Mouse (Mus musculus) ovary, postnatal 10 days (tissue): Measurements from ENCODE around the gene Fyb.
A peak's percentile ranks its signal among the peaks of the same experiment; 100 is the strongest.

ENCODE experiments used
- DNase-seq: peaks from one replicate; pipeline ENCODE4 v3.0.0; 2022; ENCODE audit warnings: low spot score

The Fyb gene

DNA sequence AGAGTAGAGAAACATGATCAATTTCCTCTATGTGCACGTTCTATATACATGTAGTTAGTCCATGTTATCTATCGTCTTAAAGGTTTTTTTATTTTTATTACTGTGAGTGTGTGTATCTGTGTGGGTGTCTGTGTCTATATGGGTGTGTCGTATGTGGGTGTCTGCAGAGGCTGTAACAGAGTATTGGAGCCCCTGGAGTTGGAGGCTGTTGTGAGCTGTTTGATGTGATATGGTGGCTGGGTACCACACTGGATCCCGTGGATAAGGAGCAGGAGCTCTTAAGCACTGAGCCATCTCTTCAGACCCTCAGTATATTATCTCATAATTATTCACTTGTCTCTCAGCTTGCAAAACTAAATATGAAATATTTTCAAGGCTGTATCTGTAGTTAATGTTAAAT is 135.4 kb downstream of the Fyb start:
- no peak for DNase-seq

- no peak for DNase-seq
Measured at GRCm38 (mm10) chr15:6661951-6662350, 139.3 kb downstream of the Fyb start.

- DNase-seq: no peak
Measured at GRCm38 (mm10) chr15:6663991-6664390, 141.3 kb downstream of the Fyb start.

GRCm38 (mm10) chr15:6666072-6666471 is 143.4 kb downstream of the Fyb start:
- no peak for DNase-seq

- DNase-seq: no peak
Measured at GRCm38 (mm10) chr15:6668793-6669437, 146.3 kb downstream of the Fyb start.

DNA sequence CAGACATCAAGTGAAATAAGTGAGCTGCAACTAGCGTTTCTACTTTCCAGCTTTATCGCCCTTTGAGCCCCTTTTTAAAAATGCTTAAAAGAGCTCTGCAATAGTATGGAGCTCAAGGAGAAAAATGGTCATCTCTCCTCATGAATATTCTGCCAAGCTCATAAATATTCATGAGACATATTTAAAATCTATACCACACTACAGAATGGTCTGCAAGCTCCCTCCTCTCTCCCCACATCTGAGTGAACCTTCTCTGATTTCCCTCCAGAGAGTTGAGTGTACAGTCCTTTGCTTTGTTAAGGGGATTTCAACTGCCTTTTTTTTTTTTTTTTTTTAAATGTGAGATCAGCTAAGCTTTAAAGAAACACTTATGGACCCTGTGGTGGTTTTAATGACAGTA is 155.8 kb downstream of the Fyb start:
- no peak for DNase-seq

GRCm38 (mm10) chr15:6702164-6702563 is 179.5 kb downstream of the Fyb start:
- no peak for DNase-seq

- no peak for DNase-seq
Measured at GRCm38 (mm10) chr15:6705351-6705901, 182.8 kb downstream of the Fyb start.

- peak; percentile 43 for DNase-seq
Measured at GRCm38 (mm10) chr15:6707551-6707935, 184.9 kb downstream of the Fyb start.

DNA sequence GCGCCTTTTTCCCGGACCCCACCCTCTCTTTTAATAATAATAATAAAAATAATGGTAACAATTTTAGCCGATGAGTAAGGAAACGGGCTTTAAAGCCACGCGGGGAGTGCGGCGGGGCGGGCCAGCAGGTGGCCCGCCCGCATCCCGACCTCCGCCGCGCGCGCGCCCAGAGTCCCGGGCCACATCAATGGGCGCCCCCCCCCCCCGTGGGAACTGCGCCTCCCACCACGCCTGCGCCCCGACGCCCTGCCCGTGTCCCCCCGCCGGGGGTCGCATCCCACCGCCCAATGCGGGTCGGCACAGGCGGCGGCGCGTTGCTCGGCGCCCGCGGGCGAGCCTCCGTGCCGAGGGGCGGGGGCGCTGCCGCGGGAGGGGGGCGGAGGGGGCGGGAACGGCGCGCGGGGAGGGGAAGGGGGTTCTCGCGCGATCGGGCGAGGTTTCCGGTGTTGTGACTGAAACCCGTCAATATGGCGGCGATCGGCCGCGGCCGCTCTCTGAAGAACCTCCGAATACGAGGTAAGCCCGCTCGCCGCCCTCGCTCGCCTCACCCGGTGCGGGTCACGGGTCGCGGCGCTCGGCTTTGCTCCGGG is 185.4 kb downstream of the Fyb start, which contains the start of gene Rictor:
TSS of gene Rictor (plus strand) at position 444 of the 590 bp plus-strand sequence.
- DNase-seq: peak; percentile 60

DNA sequence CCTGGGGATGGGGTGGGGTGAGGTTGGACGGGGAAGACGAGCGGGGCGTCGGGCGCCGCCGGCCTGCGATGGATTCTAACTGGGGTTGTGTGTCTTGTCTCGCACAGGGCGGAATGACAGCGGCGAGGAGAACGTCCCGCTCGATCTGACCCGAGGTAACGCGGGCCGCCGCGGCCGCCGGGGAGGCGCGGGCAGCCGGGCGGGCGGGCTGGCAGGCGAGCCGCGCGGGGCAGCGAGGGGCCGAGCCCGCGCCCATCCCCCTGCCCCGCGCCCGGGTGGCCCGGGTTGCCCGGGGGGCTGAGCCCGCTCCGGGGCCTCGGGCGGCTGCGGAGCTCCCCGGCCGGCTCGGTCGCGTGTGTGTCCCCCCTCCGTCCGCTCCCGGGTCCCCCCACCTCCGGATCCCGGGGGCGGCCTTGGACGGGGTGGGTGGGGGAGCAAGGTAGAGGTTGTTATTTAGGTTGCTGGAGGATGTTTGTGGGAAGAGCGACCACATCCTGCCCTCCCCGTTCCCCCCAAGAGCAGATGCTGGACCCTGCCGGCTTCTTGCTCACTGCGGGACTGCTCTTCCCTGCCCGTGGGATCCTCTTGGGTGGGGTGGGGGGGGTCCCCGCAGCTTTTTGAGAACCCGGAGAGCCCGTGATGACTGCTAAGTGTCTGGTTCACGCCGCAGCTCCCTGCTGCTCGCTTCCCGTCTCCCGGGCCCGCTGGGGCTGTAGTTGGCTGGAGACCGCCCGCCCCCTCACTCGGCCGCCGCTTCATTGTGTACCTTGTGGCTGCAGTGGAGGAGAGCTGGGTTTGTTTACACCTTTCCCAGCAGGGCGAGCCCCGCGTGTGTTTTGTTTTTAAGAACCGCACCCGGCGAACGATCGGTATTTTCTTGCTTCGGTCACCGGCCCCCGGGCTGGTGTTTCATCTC is 186.1 kb downstream of the Fyb start:
- peak; percentile 7 for DNase-seq

DNA sequence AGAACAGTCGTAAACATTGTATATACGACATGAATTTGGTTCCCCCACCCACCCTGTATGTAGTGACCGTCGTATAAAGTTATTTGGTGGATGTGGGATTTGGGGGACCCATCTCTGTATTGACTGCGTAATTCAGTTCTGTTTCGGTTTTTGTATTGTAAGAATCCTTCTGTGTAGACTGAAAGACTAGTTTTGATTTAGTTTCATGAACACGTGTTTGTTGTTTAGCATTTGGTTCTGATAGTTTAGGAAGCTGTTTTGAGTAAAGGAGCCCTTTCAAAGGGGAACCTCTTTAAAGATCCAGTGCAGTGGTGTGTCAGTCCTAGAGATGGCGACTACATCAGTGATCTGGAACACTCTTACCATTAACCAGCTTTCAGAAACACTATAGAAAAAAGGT is 187.0 kb downstream of the Fyb start:
- no peak for DNase-seq

DNA sequence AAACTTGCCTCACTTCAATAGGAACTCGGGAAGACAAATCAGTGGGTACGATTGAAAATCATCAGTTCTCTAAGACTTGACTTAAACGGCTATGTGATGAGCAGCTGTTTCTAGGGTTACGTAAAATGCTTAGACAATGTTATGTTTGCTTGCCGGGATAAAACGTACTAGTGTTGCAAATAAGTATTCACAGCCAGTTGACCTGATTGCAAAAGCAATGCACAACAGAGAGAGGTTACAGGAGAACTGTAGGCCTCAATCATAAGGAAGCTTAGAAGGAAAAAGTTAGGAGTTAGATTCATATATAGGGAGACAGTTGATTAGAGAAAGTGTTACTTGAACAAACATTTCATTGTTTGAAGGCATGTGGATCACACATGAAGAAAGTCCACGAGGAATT is 187.7 kb downstream of the Fyb start:
- DNase-seq: no peak

GRCm38 (mm10) chr15:6711226-6711625 is 188.6 kb downstream of the Fyb start:
- DNase-seq: no peak
